Mouse (Mus musculus) kidney, postnatal 10 days (tissue): ENCODE measurements around the gene E130308A19Rik.

Experiments used
- DNase-seq: peaks from one replicate; pipeline ENCODE4 v3.0.0; 2021; ENCODE audit warnings: mixed read lengths

The E130308A19Rik gene

GRCm38 (mm10) chr4:59739321-59739720, 113.3 kb downstream of the E130308A19Rik start:
- DNase-seq, result no peak

GRCm38 (mm10) chr4:59739882-59740281, 113.9 kb downstream of the E130308A19Rik start:
- DNase-seq, result no peak

- peak; percentile 51 for DNase-seq
Measured at GRCm38 (mm10) chr4:59753491-59754140, 127.6 kb downstream of the E130308A19Rik start.

- peak; percentile 77 for DNase-seq
Measured at GRCm38 (mm10) chr4:59756332-59757082, 130.5 kb downstream of the E130308A19Rik start.

GRCm38 (mm10) chr4:59757452-59758435, 131.7 kb downstream of the E130308A19Rik start:
- DNase-seq, result peak; percentile 53

- DNase-seq, result no peak
Measured at GRCm38 (mm10) chr4:59760016-59760415, 134.0 kb downstream of the E130308A19Rik start.

- peak; percentile 79 for DNase-seq
Measured at GRCm38 (mm10) chr4:59760636-59761364, 134.8 kb downstream of the E130308A19Rik start.

- no peak for DNase-seq
Measured at GRCm38 (mm10) chr4:59761365-59761729, 135.3 kb downstream of the E130308A19Rik start.

- no peak for DNase-seq
Measured at GRCm38 (mm10) chr4:59764950-59765349, 138.9 kb downstream of the E130308A19Rik start.

- DNase-seq, result peak; percentile 31
Measured at GRCm38 (mm10) chr4:59765385-59766005, 139.5 kb downstream of the E130308A19Rik start.

GRCm38 (mm10) chr4:59767717-59768116, 141.7 kb downstream of the E130308A19Rik start:
- no peak for DNase-seq

GRCm38 (mm10) chr4:59772171-59772879, 146.3 kb downstream of the E130308A19Rik start:
- no peak for DNase-seq

GRCm38 (mm10) chr4:59777828-59778227, 151.8 kb downstream of the E130308A19Rik start:
- DNase-seq, result no peak

GRCm38 (mm10) chr4:59780568-59780967, 154.6 kb downstream of the E130308A19Rik start:
- DNase-seq, result peak; percentile 48

- DNase-seq, result no peak
Measured at GRCm38 (mm10) chr4:59782853-59783684, 157.1 kb downstream of the E130308A19Rik start.

GRCm38 (mm10) chr4:59783685-59784279, 157.8 kb downstream of the E130308A19Rik start:
- DNase-seq, result peak; percentile 97

GRCm38 (mm10) chr4:59785412-59785811, 159.4 kb downstream of the E130308A19Rik start:
- DNase-seq, result no peak

GRCm38 (mm10) chr4:59786661-59787060, 160.7 kb downstream of the E130308A19Rik start:
- DNase-seq, result peak; percentile 87

- no peak for DNase-seq
Measured at GRCm38 (mm10) chr4:59787126-59787525, 161.1 kb downstream of the E130308A19Rik start.

- DNase-seq, result no peak
Measured at GRCm38 (mm10) chr4:59789015-59789414, 163.0 kb downstream of the E130308A19Rik start.
